Mouse (Mus musculus): ENCODE measurements around the gene D630045J12Rik. TPM values are rescaled to one million over a fixed set of nuclear protein-coding genes. Genes with fewer than 3 reads are reported as not detected.
A peak's percentile ranks its signal among the peaks of the same experiment; 100 is the strongest.

Gene D630045J12Rik
- polyA plus RNA-seq, 1 experiment from 2014 or later = 1.2 TPM

DNA sequence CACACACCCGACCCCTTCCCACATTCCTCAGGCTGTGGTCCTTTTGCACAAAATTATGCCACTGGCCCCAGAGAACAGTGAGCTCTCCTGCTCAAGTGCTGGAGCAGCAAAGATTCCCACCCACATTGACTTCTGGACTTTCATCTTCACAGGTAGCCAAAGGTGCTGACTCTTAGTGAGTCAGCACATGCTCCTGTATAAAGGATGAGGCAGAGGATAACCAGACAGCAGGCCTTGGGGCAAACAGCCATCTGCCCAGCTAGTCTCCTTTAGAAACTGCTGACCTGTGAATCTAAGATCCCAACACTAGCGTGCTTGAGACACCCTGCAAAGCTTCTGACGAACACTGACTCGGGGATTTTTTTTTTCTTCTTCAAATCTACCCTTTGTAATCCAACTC lies 15.4 kb downstream of the D630045J12Rik start:
- Histone ChIP-seq H3K36me3 (ENCODE audit: insufficient read depth, low read length) (no peaks in the 10 kb centered on the region), H3K27me3 (replicated peaks; ENCODE audit: insufficient read depth, low read length) (no peaks in the 10 kb centered on the region), H3K9ac (replicated peaks; ENCODE audit: low read depth) (no peak overlapping the region), H3K27ac (ENCODE audit: low read length) (no peak overlapping the region), H3K4me1 (ENCODE audit: insufficient read depth, low read depth, low read length) (no peaks in the 10 kb centered on the region; the same call in 1 of the 2 replicates), H3K9me3 (ENCODE audit: low read length) (no peaks in the 10 kb centered on the region), H3K4me2 (replicated peaks; ENCODE audit: low read depth, low read length) (no peak overlapping the region), H3K4me3 (ENCODE audit: low read depth, low read length) (no peak overlapping the region)
- TF ChIP-seq CTCF (IDR thresholded peaks at IDR 0.05) (no peak), EP300 (IDR thresholded peaks at IDR 0.05) (no peak)
- DNase-seq (ENCODE audit: low spot score) (no peak), ATAC-seq (no peak)
- 71% methylated on average over 4 of the region's 4 CpGs for WGBS

- no peak for TF ChIP-seq EP300 (IDR thresholded peaks at IDR 0.05)
- no peak for TF ChIP-seq CTCF (IDR thresholded peaks at IDR 0.05)
- H3K9me3 ChIP-seq (ENCODE audit: low read length) = no peaks in the 10 kb centered on the region
- WGBS = 81% methylated on average over 7 of the region's 7 CpGs
- H3K4me1 ChIP-seq (ENCODE audit: insufficient read depth, low read depth, low read length) = peaks cover 4% of the 10 kb centered on the region; the same call in 1 of the 2 replicates
- no peak overlapping the region for H3K4me2 ChIP-seq (replicated peaks; ENCODE audit: low read depth, low read length)
- no peak overlapping the region for H3K27ac ChIP-seq (ENCODE audit: low read length)
- no peak overlapping the region for H3K4me3 ChIP-seq (ENCODE audit: low read depth, low read length)
- ATAC-seq (peak; percentile 39; the same call in 1 of the 2 replicates), DNase-seq (ENCODE audit: low spot score) (peak; percentile 62)
- H3K9ac ChIP-seq (replicated peaks; ENCODE audit: low read depth) = no peak overlapping the region
- H3K36me3 ChIP-seq (ENCODE audit: insufficient read depth, low read length) = no peaks in the 10 kb centered on the region
- H3K27me3 ChIP-seq (replicated peaks; ENCODE audit: insufficient read depth, low read length) = no peaks in the 10 kb centered on the region
These were observed 17.7 kb downstream of the D630045J12Rik start for GRCm38 (mm10) chr6:38235991-38236658.

- no peaks in the 10 kb centered on the region for H3K9me3 ChIP-seq (ENCODE audit: low read length)
- peaks cover 4% of the 10 kb centered on the region; the same call in 1 of the 2 replicates for H3K4me1 ChIP-seq (ENCODE audit: insufficient read depth, low read depth, low read length)
- ATAC-seq (no peak), DNase-seq (ENCODE audit: low spot score) (no peak)
- H3K27ac ChIP-seq (ENCODE audit: low read length) = no peak overlapping the region
- H3K36me3 ChIP-seq (ENCODE audit: insufficient read depth, low read length) = no peaks in the 10 kb centered on the region
- H3K4me3 ChIP-seq (ENCODE audit: low read depth, low read length) = no peak overlapping the region
- H3K9ac ChIP-seq (replicated peaks; ENCODE audit: low read depth) = no peak overlapping the region
- 94% methylated on average over 3 of the region's 3 CpGs for WGBS
- TF ChIP-seq CTCF (IDR thresholded peaks at IDR 0.05) = no peak
- no peak for TF ChIP-seq EP300 (IDR thresholded peaks at IDR 0.05)
- no peaks in the 10 kb centered on the region for H3K27me3 ChIP-seq (replicated peaks; ENCODE audit: insufficient read depth, low read length)
- no peak overlapping the region for H3K4me2 ChIP-seq (replicated peaks; ENCODE audit: low read depth, low read length)
These were observed 20.0 kb downstream of the D630045J12Rik start for GRCm38 (mm10) chr6:38233803-38234202.

GRCm38 (mm10) chr6:38232917-38233316 lies 20.9 kb downstream of the D630045J12Rik start:
- H3K4me2 ChIP-seq (replicated peaks; ENCODE audit: low read depth, low read length) = no peak overlapping the region
- TF ChIP-seq EP300 (IDR thresholded peaks at IDR 0.05) (no peak), CTCF (IDR thresholded peaks at IDR 0.05) (no peak)
- DNase-seq (ENCODE audit: low spot score) (no peak), ATAC-seq (no peak)
- no peaks in the 10 kb centered on the region for H3K27me3 ChIP-seq (replicated peaks; ENCODE audit: insufficient read depth, low read length)
- WGBS = 53% methylated on average over 3 of the region's 3 CpGs
- H3K9me3 ChIP-seq (ENCODE audit: low read length) = no peaks in the 10 kb centered on the region
- H3K9ac ChIP-seq (replicated peaks; ENCODE audit: low read depth) = no peak overlapping the region
- no peaks in the 10 kb centered on the region for H3K36me3 ChIP-seq (ENCODE audit: insufficient read depth, low read length)
- H3K4me3 ChIP-seq (ENCODE audit: low read depth, low read length) = no peak overlapping the region
- H3K27ac ChIP-seq (ENCODE audit: low read length) = no peak overlapping the region
- peaks cover 4% of the 10 kb centered on the region; the same call in 1 of the 2 replicates for H3K4me1 ChIP-seq (ENCODE audit: insufficient read depth, low read depth, low read length)

GRCm38 (mm10) chr6:38231994-38232393 lies 21.8 kb downstream of the D630045J12Rik start:
- 70% methylated on average over 4 of the region's 4 CpGs for WGBS
- Histone ChIP-seq H3K4me2 (replicated peaks; ENCODE audit: low read depth, low read length) (no peak overlapping the region), H3K9me3 (ENCODE audit: low read length) (no peaks in the 10 kb centered on the region), H3K27me3 (replicated peaks; ENCODE audit: insufficient read depth, low read length) (no peaks in the 10 kb centered on the region), H3K36me3 (ENCODE audit: insufficient read depth, low read length) (no peaks in the 10 kb centered on the region), H3K4me3 (ENCODE audit: low read depth, low read length) (no peak overlapping the region), H3K4me1 (ENCODE audit: insufficient read depth, low read depth, low read length) (peaks cover 4% of the 10 kb centered on the region; the same call in 1 of the 2 replicates), H3K9ac (replicated peaks; ENCODE audit: low read depth) (no peak overlapping the region), H3K27ac (ENCODE audit: low read length) (no peak overlapping the region)
- DNase-seq (ENCODE audit: low spot score) = no peak
- ATAC-seq = peak; percentile 32; the same call in 1 of the 2 replicates
- TF ChIP-seq EP300 (IDR thresholded peaks at IDR 0.05) = no peak

- Histone ChIP-seq H3K4me3 (ENCODE audit: low read depth, low read length) (no peak overlapping the region), H3K27me3 (replicated peaks; ENCODE audit: insufficient read depth, low read length) (no peaks in the 10 kb centered on the region), H3K27ac (ENCODE audit: low read length) (no peak overlapping the region), H3K9me3 (ENCODE audit: low read length) (no peaks in the 10 kb centered on the region), H3K36me3 (ENCODE audit: insufficient read depth, low read length) (no peaks in the 10 kb centered on the region), H3K4me2 (replicated peaks; ENCODE audit: low read depth, low read length) (no peak overlapping the region), H3K9ac (replicated peaks; ENCODE audit: low read depth) (no peak overlapping the region), H3K4me1 (ENCODE audit: insufficient read depth, low read depth, low read length) (no peaks in the 10 kb centered on the region)
- ATAC-seq = peak; percentile 37
- DNase-seq (ENCODE audit: low spot score) = peak; percentile 11
- TF ChIP-seq CTCF (IDR thresholded peaks at IDR 0.05) (no peak), EP300 (IDR thresholded peaks at IDR 0.05) (no peak)
- WGBS = 63% methylated on average over 1 of the region's 1 CpGs
These were observed 29.7 kb downstream of the D630045J12Rik start for GRCm38 (mm10) chr6:38224079-38224478.

All from lung, postnatal 0 days (tissue).